Mouse (Mus musculus) embryonic facial prominence, embryonic 11.5 days (tissue): ENCODE data around the gene Gnao1. TPM values are rescaled to one million over a fixed set of nuclear protein-coding genes. Genes with fewer than 3 reads are reported as not detected.

ENCODE experiments used
- ATAC-seq: fragments of 200-750 bp; cut with Nextera tagmentation; replicated peaks from 2 replicates; pipeline ENCODE4 v1.8.0; 2017; ENCODE audit warnings: low read depth; ENCODE audit not compliant: insufficient number of reproducible peaks, low FRiP score, low TSS enrichment
- DNase-seq: peaks from one replicate; pipeline ENCODE4 v3.0.0-alpha.2; 2015; ENCODE audit warnings: low spot score
- H3K27ac ChIP-seq: fragments of 300-500 bp; sonication (generic); replicated peaks from 2 replicates; pipeline ENCODE4 v1.5.1; 2014; ENCODE audit warnings: mild to moderate bottlenecking, low read depth, low read length, control low read depth
- H3K27me3 ChIP-seq: fragments of 300-500 bp; sonication (generic); 2 replicates; pipeline ENCODE4 v1.6.1; 2014; ENCODE audit warnings: mild to moderate bottlenecking, low read length, moderate library complexity, mixed read lengths; ENCODE audit not compliant: control insufficient read depth, insufficient read depth
- H3K36me3 ChIP-seq: fragments of 300-500 bp; sonication (generic); replicated peaks from 2 replicates; pipeline ENCODE4 v1.6.1; 2014; ENCODE audit warnings: low read depth, mild to moderate bottlenecking, low read length, moderate library complexity, mixed read lengths; ENCODE audit not compliant: control insufficient read depth, insufficient read depth
- H3K4me1 ChIP-seq: fragments of 300-500 bp; sonication (generic); 2 replicates; pipeline ENCODE4 v1.6.1; 2014; ENCODE audit warnings: low read length, mixed read lengths; ENCODE audit not compliant: control insufficient read depth, insufficient read depth
- H3K4me2 ChIP-seq: fragments of 300-500 bp; sonication (generic); 2 replicates; pipeline ENCODE4 v1.6.1; 2014; ENCODE audit warnings: low read depth, mild to moderate bottlenecking, control low read depth, low read length, moderate library complexity
- H3K4me3 ChIP-seq: fragments of 300-500 bp; sonication (generic); 2 replicates; pipeline ENCODE4 v1.5.1; 2014; ENCODE audit warnings: low read depth, low read length, control low read depth
- H3K9ac ChIP-seq: fragments of 300-500 bp; sonication (generic); replicated peaks from 2 replicates; pipeline ENCODE4 v1.6.1; 2014; ENCODE audit warnings: mild to moderate bottlenecking, control low read depth, low read length
- H3K9me3 ChIP-seq: fragments of 300-500 bp; sonication (generic); replicated peaks from 2 replicates; pipeline ENCODE4 v1.6.1; 2016; ENCODE audit warnings: mild to moderate bottlenecking, low read length, inconsistent platforms, mixed read lengths; ENCODE audit not compliant: control insufficient read depth
- WGBS: fragments of 180-500 bp; shearing (Covaris S2); extraction: QIAGEN DNeasy Blood & Tissue Kit; methylation state at CpG from one replicate; pipeline ENCODE4 v1.1.7; 2014; 5-methylcytosine and 5-hydroxymethylcytosine counted together
- polyA plus RNA-seq: library from polyadenylated mRNA; unstranded; fragments of >200 nt; fragmentation: Nextera tagmentation; extraction: Ambion mirVana; gene quantifications from 2 replicates; pipeline ENCODE4 v1.2.1, GENCODE M21; 2014

Gnao1 gene
- polyA plus RNA-seq, 1 experiment from 2014 or later: 11.5 TPM

GRCm38 (mm10) chr8:93813405-93813761, 3.6 kb downstream of the Gnao1 start:
- peak overlapping the region; percentile 47 for H3K4me2 ChIP-seq
- peak; percentile 93 for DNase-seq
- no peaks in the 10 kb centered on the region for H3K9me3 ChIP-seq
- H3K27ac ChIP-seq: no peak overlapping the region
- H3K4me3 ChIP-seq: peak overlapping the region; percentile 56
- ATAC-seq: peak; percentile 83
- peaks cover 15% of the 10 kb centered on the region for H3K27me3 ChIP-seq
- no peak overlapping the region for H3K9ac ChIP-seq
- H3K4me1 ChIP-seq: 0 out of 2 replicates have a peak, but pooled peaks cover 2% of the 10 kb centered on the region
- WGBS: under 1% methylated on average over 26 of the region's 26 CpGs
- no peaks in the 10 kb centered on the region for H3K36me3 ChIP-seq

GRCm38 (mm10) chr8:93814266-93814665, 4.5 kb downstream of the Gnao1 start:
- no peak overlapping the region for H3K9ac ChIP-seq
- 68% methylated on average over 6 of the region's 6 CpGs for WGBS
- ATAC-seq (no peak), DNase-seq (no peak)
- H3K27ac ChIP-seq: no peak overlapping the region
- 0 out of 2 replicates have a peak, but pooled peaks cover 2% of the 10 kb centered on the region for H3K4me1 ChIP-seq
- H3K4me3 ChIP-seq: no peak overlapping the region
- H3K9me3 ChIP-seq: no peaks in the 10 kb centered on the region
- H3K4me2 ChIP-seq: no peak overlapping the region
- no peaks in the 10 kb centered on the region for H3K36me3 ChIP-seq
- peaks cover 15% of the 10 kb centered on the region for H3K27me3 ChIP-seq

GRCm38 (mm10) chr8:93816226-93816625, 6.5 kb downstream of the Gnao1 start:
- WGBS: 89% methylated on average over 6 of the region's 6 CpGs
- H3K4me2 ChIP-seq: no peak overlapping the region

GRCm38 (mm10) chr8:93817366-93817765, 7.6 kb downstream of the Gnao1 start:
- Histone ChIP-seq H3K4me2 (no peak overlapping the region), H3K9me3 (no peaks in the 10 kb centered on the region), H3K36me3 (no peaks in the 10 kb centered on the region), H3K9ac (no peak overlapping the region), H3K4me3 (no peak overlapping the region), H3K4me1 (0 out of 2 replicates have a peak, but pooled peaks cover 2% of the 10 kb centered on the region), H3K27me3 (peaks cover 2% of the 10 kb centered on the region), H3K27ac (no peak overlapping the region)
- DNase-seq (no peak), ATAC-seq (no peak)
- WGBS: 96% methylated on average over 1 of the region's 1 CpGs

More at GRCm38 (mm10) chr8:93816226-93816625, 6.5 kb downstream of the Gnao1 start:
- Histone ChIP-seq H3K36me3 (no peaks in the 10 kb centered on the region), H3K9ac (no peak overlapping the region), H3K27ac (no peak overlapping the region), H3K4me3 (no peak overlapping the region), H3K9me3 (no peaks in the 10 kb centered on the region), H3K27me3 (peaks cover 11% of the 10 kb centered on the region), H3K4me1 (0 out of 2 replicates have a peak, but pooled peaks cover 2% of the 10 kb centered on the region)
- DNase-seq (no peak), ATAC-seq (no peak)

- Histone ChIP-seq H3K9ac (no peak overlapping the region), H3K27ac (no peak overlapping the region), H3K27me3 (no peaks in the 10 kb centered on the region), H3K36me3 (no peaks in the 10 kb centered on the region), H3K9me3 (no peaks in the 10 kb centered on the region), H3K4me2 (no peak overlapping the region), H3K4me1 (no peaks in the 10 kb centered on the region; the same call in 1 of the 2 replicates), H3K4me3 (no peak overlapping the region)
- no peak for DNase-seq
- 86% methylated on average over 4 of the region's 4 CpGs for WGBS
- no peak for ATAC-seq
Measured at GRCm38 (mm10) chr8:93819929-93820328, 10.2 kb downstream of the Gnao1 start.

GRCm38 (mm10) chr8:93821327-93821726, 11.6 kb downstream of the Gnao1 start:
- ATAC-seq (no peak), DNase-seq (no peak)
- Histone ChIP-seq H3K36me3 (no peaks in the 10 kb centered on the region), H3K4me2 (no peak overlapping the region), H3K4me1 (no peaks in the 10 kb centered on the region; the same call in 1 of the 2 replicates), H3K9me3 (no peaks in the 10 kb centered on the region), H3K27ac (no peak overlapping the region), H3K4me3 (no peak overlapping the region), H3K9ac (no peak overlapping the region), H3K27me3 (no peaks in the 10 kb centered on the region)
- 82% methylated on average over 7 of the region's 7 CpGs for WGBS

- ATAC-seq: no peak
- Histone ChIP-seq H3K9me3 (no peaks in the 10 kb centered on the region), H3K4me3 (no peak overlapping the region), H3K4me1 (no peaks in the 10 kb centered on the region; the same call in 1 of the 2 replicates), H3K4me2 (no peak overlapping the region), H3K36me3 (no peaks in the 10 kb centered on the region), H3K27ac (no peak overlapping the region), H3K27me3 (no peaks in the 10 kb centered on the region), H3K9ac (no peak overlapping the region)
- WGBS: 72% methylated on average over 4 of the region's 4 CpGs
- no peak for DNase-seq
Measured at GRCm38 (mm10) chr8:93825317-93825716, 15.6 kb downstream of the Gnao1 start.

GRCm38 (mm10) chr8:93830626-93831025, 20.9 kb downstream of the Gnao1 start:
- no peak overlapping the region for H3K4me2 ChIP-seq
- no peaks in the 10 kb centered on the region for H3K9me3 ChIP-seq
- H3K9ac ChIP-seq: no peak overlapping the region
- no peak overlapping the region for H3K4me3 ChIP-seq
- no peaks in the 10 kb centered on the region for H3K27me3 ChIP-seq
- ATAC-seq (no peak), DNase-seq (no peak)
- no peaks in the 10 kb centered on the region for H3K36me3 ChIP-seq
- H3K27ac ChIP-seq: no peak overlapping the region
- 73% methylated on average over 3 of the region's 3 CpGs for WGBS
- H3K4me1 ChIP-seq: no peaks in the 10 kb centered on the region
